Mouse (Mus musculus): ENCODE data around the gene Tead1. TPM values are rescaled to one million over a fixed set of nuclear protein-coding genes. Genes with fewer than 3 reads are reported as not detected.

Gene Tead1
- polyA plus RNA-seq, 1 experiment: 25.1 TPM

GRCm38 (mm10) chr7:112917613-112918278, 238.6 kb downstream of the Tead1 start:
- no peaks in the 10 kb centered on the region for H3K79me2 ChIP-seq (ENCODE audit: control insufficient read depth, insufficient read depth)
- no peaks in the 10 kb centered on the region for H3K27me3 ChIP-seq (ENCODE audit: control insufficient read depth, insufficient read depth, insufficient read length)
- H3K79me3 ChIP-seq (ENCODE audit: low read depth): no peaks in the 10 kb centered on the region
- H3ac ChIP-seq (ENCODE audit: control insufficient read depth, insufficient read length, low read depth): no peak overlapping the region
- peak; percentile 31 for TF ChIP-seq MYOD1 (IDR thresholded peaks at IDR 0.05; ENCODE audit: control insufficient read depth, insufficient read length, low read depth)
- TF ChIP-seq MYOG (IDR thresholded peaks at IDR 0.05; ENCODE audit: control insufficient read depth, extremely low read depth, insufficient read length): no peak
- TF ChIP-seq CEBPB (IDR thresholded peaks at IDR 0.05; ENCODE audit: low read depth): peak; percentile 81
- TF ChIP-seq FOSL1 (IDR thresholded peaks at IDR 0.05; ENCODE audit: insufficient read depth, low read length, poor library complexity, severe bottlenecking): no peak
- no peak overlapping the region for H3K4me3 ChIP-seq (ENCODE audit: insufficient read depth, poor library complexity, severe bottlenecking)
- H3K36me3 ChIP-seq (ENCODE audit: control insufficient read depth, insufficient read depth): no peaks in the 10 kb centered on the region

GRCm38 (mm10) chr7:112918279-112918991, 239.3 kb downstream of the Tead1 start:
- Histone ChIP-seq H3K79me2 (ENCODE audit: control insufficient read depth, insufficient read depth) (no peaks in the 10 kb centered on the region), H3ac (ENCODE audit: control insufficient read depth, insufficient read length, low read depth) (peak overlapping the region; percentile 28), H3K36me3 (ENCODE audit: control insufficient read depth, insufficient read depth) (no peaks in the 10 kb centered on the region), H3K79me3 (ENCODE audit: low read depth) (no peaks in the 10 kb centered on the region), H3K4me3 (ENCODE audit: insufficient read depth, poor library complexity, severe bottlenecking) (peak overlapping the region; percentile 7), H3K27me3 (ENCODE audit: control insufficient read depth, insufficient read depth, insufficient read length) (no peaks in the 10 kb centered on the region)
- TF ChIP-seq FOSL1 (IDR thresholded peaks at IDR 0.05; ENCODE audit: insufficient read depth, low read length, poor library complexity, severe bottlenecking): no peak
- TF ChIP-seq MYOD1 (IDR thresholded peaks at IDR 0.05; ENCODE audit: control insufficient read depth, insufficient read length, low read depth): no peak
- TF ChIP-seq MYOG (IDR thresholded peaks at IDR 0.05; ENCODE audit: control insufficient read depth, extremely low read depth, insufficient read length): no peak
- no peak for TF ChIP-seq CTCF (IDR thresholded peaks at IDR 0.05; ENCODE audit: control insufficient read depth, insufficient read depth, insufficient read length)
- TF ChIP-seq MAX (IDR thresholded peaks at IDR 0.05): no peak
- TF ChIP-seq CEBPB (IDR thresholded peaks at IDR 0.05; ENCODE audit: low read depth): no peak
- no peak for TF ChIP-seq USF1 (IDR thresholded peaks at IDR 0.05; ENCODE audit: low read depth)

GRCm38 (mm10) chr7:112919845-112920244, 240.7 kb downstream of the Tead1 start:
- peaks cover 1% of the 10 kb centered on the region for H3K27me3 ChIP-seq (ENCODE audit: control insufficient read depth, insufficient read depth, insufficient read length)
- no peak overlapping the region for H3K4me3 ChIP-seq (ENCODE audit: insufficient read depth, poor library complexity, severe bottlenecking)
- H3K79me2 ChIP-seq (ENCODE audit: control insufficient read depth, insufficient read depth): no peaks in the 10 kb centered on the region
- TF ChIP-seq MAX (IDR thresholded peaks at IDR 0.05) (no peak), MYOD1 (IDR thresholded peaks at IDR 0.05; ENCODE audit: control insufficient read depth, insufficient read length, low read depth) (no peak)
- no peak overlapping the region for H3ac ChIP-seq (ENCODE audit: control insufficient read depth, insufficient read length, low read depth)
- no peaks in the 10 kb centered on the region for H3K36me3 ChIP-seq (ENCODE audit: control insufficient read depth, insufficient read depth)
- no peaks in the 10 kb centered on the region for H3K79me3 ChIP-seq (ENCODE audit: low read depth)

GRCm38 (mm10) chr7:112922801-112923200, 243.7 kb downstream of the Tead1 start:
- Histone ChIP-seq H3K27me3 (ENCODE audit: control insufficient read depth, insufficient read depth, insufficient read length) (peaks cover 4% of the 10 kb centered on the region), H3K36me3 (ENCODE audit: control insufficient read depth, insufficient read depth) (no peaks in the 10 kb centered on the region), H3K79me2 (ENCODE audit: control insufficient read depth, insufficient read depth) (no peaks in the 10 kb centered on the region), H3ac (ENCODE audit: control insufficient read depth, insufficient read length, low read depth) (no peak overlapping the region), H3K4me3 (ENCODE audit: insufficient read depth, poor library complexity, severe bottlenecking) (no peak overlapping the region), H3K79me3 (ENCODE audit: low read depth) (no peaks in the 10 kb centered on the region)
- TF ChIP-seq MAX (IDR thresholded peaks at IDR 0.05) (no peak), USF1 (IDR thresholded peaks at IDR 0.05; ENCODE audit: low read depth) (no peak), CTCF (IDR thresholded peaks at IDR 0.05; ENCODE audit: control insufficient read depth, insufficient read depth, insufficient read length) (no peak), FOSL1 (IDR thresholded peaks at IDR 0.05; ENCODE audit: insufficient read depth, low read length, poor library complexity, severe bottlenecking) (no peak), MYOG (IDR thresholded peaks at IDR 0.05; ENCODE audit: control insufficient read depth, extremely low read depth, insufficient read length) (no peak), MYOD1 (IDR thresholded peaks at IDR 0.05; ENCODE audit: control insufficient read depth, insufficient read length, low read depth) (no peak), CEBPB (IDR thresholded peaks at IDR 0.05; ENCODE audit: low read depth) (no peak)

- Histone ChIP-seq H3K79me3 (ENCODE audit: low read depth) (no peaks in the 10 kb centered on the region), H3K27me3 (ENCODE audit: control insufficient read depth, insufficient read depth, insufficient read length) (peaks cover 4% of the 10 kb centered on the region), H3K79me2 (ENCODE audit: control insufficient read depth, insufficient read depth) (no peaks in the 10 kb centered on the region), H3K36me3 (ENCODE audit: control insufficient read depth, insufficient read depth) (no peaks in the 10 kb centered on the region), H3K4me3 (ENCODE audit: insufficient read depth, poor library complexity, severe bottlenecking) (no peak overlapping the region), H3ac (ENCODE audit: control insufficient read depth, insufficient read length, low read depth) (no peak overlapping the region)
- no peak for TF ChIP-seq CEBPB (IDR thresholded peaks at IDR 0.05; ENCODE audit: low read depth)
- no peak for TF ChIP-seq MYOG (IDR thresholded peaks at IDR 0.05; ENCODE audit: control insufficient read depth, extremely low read depth, insufficient read length)
- no peak for TF ChIP-seq CTCF (IDR thresholded peaks at IDR 0.05; ENCODE audit: control insufficient read depth, insufficient read depth, insufficient read length)
- TF ChIP-seq MYOD1 (IDR thresholded peaks at IDR 0.05; ENCODE audit: control insufficient read depth, insufficient read length, low read depth): no peak
- TF ChIP-seq USF1 (IDR thresholded peaks at IDR 0.05; ENCODE audit: low read depth): no peak
- TF ChIP-seq FOSL1 (IDR thresholded peaks at IDR 0.05; ENCODE audit: insufficient read depth, low read length, poor library complexity, severe bottlenecking): no peak
- no peak for TF ChIP-seq MAX (IDR thresholded peaks at IDR 0.05)
Observed at GRCm38 (mm10) chr7:112923712-112924111, 244.6 kb downstream of the Tead1 start.

Data from C2C12 (cell line).